Mouse (Mus musculus) bone marrow, adult 2 months (tissue): ENCODE measurements around the gene Acrbp.

ENCODE experiments used
- CTCF ChIP-seq: fragments of 200-500 bp; IDR thresholded peaks from 2 replicates; pipeline ENCODE4 v1.5.1; 2011; ENCODE audit warnings: low read length, control low read depth; ENCODE audit not compliant: control insufficient read depth, insufficient read depth
- POLR2A ChIP-seq: fragments of 200-500 bp; IDR thresholded peaks from 2 replicates; pipeline ENCODE4 v1.6.1; 2011; ENCODE audit warnings: low read depth, mild to moderate bottlenecking, control low read depth, low read length, borderline replicate concordance; ENCODE audit not compliant: control insufficient read depth

GRCm38 (mm10) chr6:125081394-125081793 is 31.9 kb downstream of the Acrbp start:
- TF ChIP-seq CTCF (no peak), POLR2A (no peak)
